Mouse (Mus musculus) R1 (cell line): ENCODE results near the gene Vasn.
A peak's percentile ranks its signal among the peaks of the same experiment; 100 is the strongest.
"Not testable (repeated sequence)": the region's sequence is repeated elsewhere in the genome, so short reads cannot be mapped to it uniquely, and the experiment has no call there.

Source experiments
- DNase-seq: peaks from one replicate; pipeline ENCODE4 v3.0.0-alpha.2; 2018; ENCODE audit warnings: low read depth, low spot score

The Vasn gene

GRCm38 (mm10) chr16:4665726-4666125 is 26.0 kb downstream of the Vasn start:
- DNase-seq = no peak

GRCm38 (mm10) chr16:4667190-4667808 is 27.6 kb downstream of the Vasn start:
- peak; percentile 79 for DNase-seq

DNA sequence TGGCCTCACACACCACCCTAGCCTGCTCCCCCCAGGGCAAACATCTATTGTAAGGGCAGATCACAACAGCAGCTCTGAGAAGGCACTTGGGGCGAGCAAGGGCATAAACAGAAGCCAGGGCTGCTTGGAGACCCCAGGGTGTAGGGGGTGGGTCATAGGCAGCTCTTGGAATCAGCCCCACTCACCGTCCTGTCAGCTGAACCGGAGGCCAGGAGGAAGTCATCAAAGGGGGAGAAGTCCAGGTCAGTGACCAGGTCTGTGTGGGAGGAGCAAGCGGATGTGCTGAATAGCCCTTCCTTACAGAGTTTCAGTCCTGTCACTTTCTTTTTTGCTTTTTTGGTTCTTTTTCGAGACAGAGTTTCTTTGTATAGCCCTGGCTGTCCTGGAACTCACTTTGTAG is 30.6 kb downstream of the Vasn start:
- DNase-seq = no peak

DNA sequence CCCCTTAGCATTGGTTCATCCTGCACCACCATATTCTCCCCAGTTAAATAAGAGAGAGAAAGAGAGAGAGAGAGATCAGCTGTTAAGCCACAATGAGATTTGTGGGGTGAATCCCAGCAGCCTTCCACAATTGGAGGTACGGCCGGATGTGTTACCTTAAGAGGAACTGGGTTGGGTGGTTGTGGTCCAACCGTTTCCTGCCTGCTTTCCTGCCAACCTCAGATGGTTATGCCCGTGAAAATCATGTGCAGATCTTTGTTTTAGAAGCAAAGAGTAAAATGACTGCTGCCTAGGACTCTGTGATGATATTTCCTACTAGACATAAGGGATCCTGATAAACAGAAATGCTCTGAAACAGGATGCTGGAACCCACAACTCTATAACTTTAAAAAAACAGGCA is 34.4 kb downstream of the Vasn start:
- DNase-seq = no peak

GRCm38 (mm10) chr16:4676836-4677235 is 37.1 kb downstream of the Vasn start:
- DNase-seq = no peak

DNA sequence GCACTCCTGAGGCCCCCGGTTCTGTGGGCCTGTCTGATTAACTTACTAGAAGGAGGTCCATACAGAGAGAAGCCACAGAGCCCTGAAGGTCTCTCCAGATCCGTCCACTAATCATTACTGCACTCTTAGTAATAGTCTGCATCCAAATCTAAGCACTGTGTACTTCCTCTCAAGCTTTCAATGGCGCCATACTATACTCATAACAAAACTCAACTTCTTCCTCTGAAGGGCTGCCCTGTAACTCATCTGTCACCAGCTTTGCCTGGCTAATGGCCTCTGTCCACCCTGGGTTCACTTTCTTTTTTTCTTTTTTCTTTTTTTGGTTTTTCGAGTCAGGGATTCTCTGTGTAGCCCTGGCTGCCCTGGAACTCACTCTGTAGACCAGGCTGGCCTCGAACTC is 38.3 kb downstream of the Vasn start:
- DNase-seq = no peak

DNA sequence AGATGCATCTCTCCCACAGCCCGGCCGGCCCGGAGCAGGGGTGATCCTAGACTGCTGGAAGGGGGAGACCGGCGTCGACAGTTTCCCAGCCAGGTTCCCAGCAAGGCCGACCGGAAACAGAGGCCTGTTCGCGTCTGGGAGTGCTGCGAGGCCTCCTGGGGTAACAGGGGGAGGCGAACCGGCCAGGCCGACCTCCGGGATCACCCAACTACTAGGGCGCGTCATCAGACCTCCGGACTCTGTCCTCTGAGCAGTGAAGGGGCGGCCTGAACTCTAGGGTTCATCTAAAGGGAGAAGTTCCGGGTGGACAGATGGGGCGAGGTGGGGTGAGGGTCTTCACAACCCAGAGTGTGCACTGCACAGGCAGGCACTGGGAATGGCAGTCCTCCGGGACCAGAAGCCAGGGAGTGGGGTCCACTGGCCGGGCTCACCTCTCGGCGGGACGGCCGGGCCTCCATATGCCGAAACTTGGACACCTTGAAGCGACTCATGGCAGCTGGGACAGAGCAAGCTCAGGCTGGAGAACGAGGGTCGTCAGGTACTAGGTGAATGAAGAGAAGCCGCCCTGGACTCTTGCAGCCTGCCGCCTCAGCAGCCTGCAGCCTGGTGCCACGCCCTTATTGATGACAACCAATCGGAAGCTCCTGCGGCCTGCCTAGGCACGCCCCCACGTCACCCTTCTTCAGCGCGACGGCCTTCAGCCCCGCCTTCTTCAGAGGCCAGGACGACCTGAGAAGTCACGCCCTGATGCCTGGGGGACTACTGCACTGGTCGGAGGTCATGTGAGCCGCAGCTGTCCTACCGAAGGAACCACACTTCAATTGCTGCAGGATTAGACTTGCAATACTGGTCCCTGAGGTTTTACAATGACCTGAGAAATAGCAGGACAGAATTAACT is 39.6 kb downstream of the Vasn start, which contains the start of gene Coro7:
Coro7 (minus strand) TSS at position 657 of the 898 bp plus-strand sequence.
- peak; percentile 98 for DNase-seq

- not testable (repeated sequence) for DNase-seq
Observed at GRCm38 (mm10) chr16:4680922-4681455, 41.2 kb downstream of the Vasn start.

- no peak for DNase-seq
Observed at GRCm38 (mm10) chr16:4682628-4683179, 43.0 kb downstream of the Vasn start.

GRCm38 (mm10) chr16:4683193-4683580 is 43.4 kb downstream of the Vasn start:
- DNase-seq = no peak

GRCm38 (mm10) chr16:4683581-4684456 is 44.1 kb downstream of the Vasn start:
- DNase-seq = peak; percentile 94

DNA sequence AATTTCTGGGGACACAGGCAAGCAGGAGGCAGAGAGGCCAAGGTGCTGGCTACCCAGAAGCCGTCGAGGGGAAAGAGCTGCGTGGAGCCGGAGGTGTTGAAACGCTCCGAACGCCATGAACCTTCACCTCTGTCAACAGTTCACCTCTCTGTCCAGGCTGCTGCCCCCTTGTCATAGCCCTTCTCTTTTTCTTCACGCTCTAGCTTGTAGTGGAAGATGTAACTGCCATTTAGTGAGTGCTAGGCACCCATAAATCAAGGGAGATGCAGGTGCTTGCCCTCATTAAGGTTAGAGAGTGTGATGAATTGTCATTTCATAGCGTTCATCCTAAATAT is 44.7 kb downstream of the Vasn start:
- no peak for DNase-seq

- peak; percentile 41 for DNase-seq
Observed at GRCm38 (mm10) chr16:4689371-4689770, 49.6 kb downstream of the Vasn start.
